Mouse (Mus musculus) embryonic fibroblast, embryonic 13.5 days (primary cell): ENCODE measurements around the gene BC035044.

ENCODE experiments used
- CTCF ChIP-seq: IDR thresholded peaks from 2 replicates; pipeline ENCODE4 v1.5.1; 2011; ENCODE audit warnings: mild to moderate bottlenecking, control low read depth, low read length, moderate library complexity, borderline replicate concordance; ENCODE audit not compliant: insufficient read depth
- POLR2A ChIP-seq: IDR thresholded peaks from 2 replicates; pipeline ENCODE4 v1.6.1; 2011; ENCODE audit warnings: low read depth, mild to moderate bottlenecking, control low read depth, low read length, moderate library complexity

DNA sequence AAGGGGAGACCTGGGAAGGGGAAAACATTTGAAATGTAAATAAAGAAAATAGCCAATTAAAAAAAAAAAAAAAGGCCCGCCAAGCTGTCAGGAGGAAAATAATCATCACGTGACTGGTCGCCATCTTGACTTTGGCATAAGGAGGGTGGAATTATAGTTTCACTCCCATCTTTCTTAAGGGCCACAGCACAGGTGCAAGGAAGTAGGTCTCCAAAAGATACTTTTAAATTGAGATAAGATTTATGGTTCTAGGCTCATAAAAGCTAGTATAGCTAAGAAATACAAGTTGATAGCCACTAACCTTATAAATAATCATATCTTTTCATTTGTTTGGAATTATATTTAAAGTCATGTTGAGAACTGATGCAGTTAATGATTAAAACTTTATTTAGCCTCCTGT, 36.0 kb downstream of the BC035044 start:
- TF ChIP-seq CTCF (no peak), POLR2A (no peak)
